Mouse (Mus musculus): ENCODE results near the gene Ldhc.

GRCm38 (mm10) chr7:46839861-46840260 lies 21.1 kb upstream of the Ldhc start:
- TF ChIP-seq CTCF (conservative IDR thresholded peaks at IDR 0.05; ENCODE audit: insufficient read depth, insufficient read length, low read depth, low read length) = no peak
- TF ChIP-seq POLR2A (IDR thresholded peaks at IDR 0.05; ENCODE audit: low read depth, low read length) = no peak
